In genomic region chr12:12941661-12942363, GRCm38 (mm10) we compare ENCODE assay signal across 8 mouse cellular contexts. TPM values are rescaled to one million over a fixed set of nuclear protein-coding genes. Genes with fewer than 3 reads are reported as not detected.
DNase-seq lines count a peak whose midpoint lies in the region; ATAC-seq and TF ChIP-seq lines count a peak whose summit lies in the region.

Mycn (minus strand) TSS chr12:12941914.

- no peak for TF ChIP-seq POLR2A in thymus, adult 2 months (IDR thresholded peaks at IDR 0.05; ENCODE audit: control insufficient read depth, extremely low read depth, insufficient read depth, low read length, poor library complexity)

- H3K4me3 ChIP-seq in embryonic facial prominence, embryonic 15.5 days (replicated peaks): peak within 1 kb of the TSS; percentile 71
- peak within 1 kb of the TSS; percentile 73 for H3K4me3 ChIP-seq in heart, embryonic 12.5 days
- H3K4me3 ChIP-seq in kidney, embryonic 16.5 days (ENCODE audit: low read length): peak within 1 kb of the TSS; percentile 88
- peak within 1 kb of the TSS; percentile 64 for H3K4me3 ChIP-seq in liver, embryonic 12.5 days
- peak within 1 kb of the TSS; percentile 89 for H3K4me3 ChIP-seq in neural tube, embryonic 12.5 days
- peak within 1 kb of the TSS; percentile 64 for H3K4me3 ChIP-seq in thymus, adult 2 months (ENCODE audit: control insufficient read depth, insufficient read depth, low read length)

- peak within 1 kb of the TSS; percentile 55 for H3K9ac ChIP-seq in embryonic facial prominence, embryonic 15.5 days
- peak within 1 kb of the TSS; percentile 89 for H3K9ac ChIP-seq in heart, embryonic 12.5 days
- peak within 1 kb of the TSS; percentile 88 for H3K9ac ChIP-seq in kidney, embryonic 16.5 days (replicated peaks; ENCODE audit: low read length)
- peak within 1 kb of the TSS; percentile 67 for H3K9ac ChIP-seq in liver, embryonic 12.5 days
- H3K9ac ChIP-seq in neural tube, embryonic 12.5 days: peak within 1 kb of the TSS; percentile 95

- peaks cover 3% of the 10 kb centered on the region; the same call in 1 of the 2 replicates for H3K27me3 ChIP-seq in embryonic facial prominence, embryonic 15.5 days
- no peaks in the 10 kb centered on the region for H3K27me3 ChIP-seq in heart, embryonic 12.5 days (replicated peaks)
- H3K27me3 ChIP-seq in kidney, embryonic 16.5 days (ENCODE audit: insufficient read depth, low read length): no peaks in the 10 kb centered on the region
- peaks cover 80% of the 10 kb centered on the region for H3K27me3 ChIP-seq in liver, embryonic 12.5 days (replicated peaks)
- no peaks in the 10 kb centered on the region for H3K27me3 ChIP-seq in neural tube, embryonic 12.5 days (replicated peaks)
- H3K27me3 ChIP-seq in thymus, adult 2 months (ENCODE audit: control insufficient read depth, insufficient read depth, low read length): peaks cover 9% of the 10 kb centered on the region

- H3K4me2 ChIP-seq in embryonic facial prominence, embryonic 15.5 days (replicated peaks): peak within 1 kb of the TSS; percentile 89
- H3K4me2 ChIP-seq in heart, embryonic 12.5 days: peak within 1 kb of the TSS; percentile 76
- peak within 1 kb of the TSS; percentile 77 for H3K4me2 ChIP-seq in kidney, embryonic 16.5 days (replicated peaks; ENCODE audit: low read depth, low read length)
- H3K4me2 ChIP-seq in liver, embryonic 12.5 days: peak within 1 kb of the TSS; percentile 87
- peak within 1 kb of the TSS; percentile 93 for H3K4me2 ChIP-seq in neural tube, embryonic 12.5 days (replicated peaks)

- WGBS in embryonic facial prominence, embryonic 15.5 days: under 1% methylated on average over 38 of the region's 38 CpGs
- 0% methylated on average over 38 of the region's 38 CpGs for WGBS in heart, embryonic 12.5 days
- WGBS in kidney, embryonic 16.5 days: 0% methylated on average over 34 of the region's 38 CpGs
- 0% methylated on average over 38 of the region's 38 CpGs for WGBS in liver, embryonic 12.5 days (ENCODE audit: insufficient replicate concordance)
- WGBS in neural tube, embryonic 12.5 days: 1% methylated on average over 38 of the region's 38 CpGs
- under 1% methylated on average over 37 of the region's 38 CpGs for WGBS in thymus, adult 2 months

- ATAC-seq in embryonic facial prominence, embryonic 15.5 days (ENCODE audit: insufficient number of reproducible peaks, low FRiP score, low TSS enrichment, low read depth): peak; percentile 67
- ATAC-seq in heart, embryonic 12.5 days (ENCODE audit: insufficient number of reproducible peaks, low FRiP score): peak; percentile 75
- ATAC-seq in kidney, embryonic 16.5 days (ENCODE audit: low FRiP score, low TSS enrichment): peak; percentile 74
- ATAC-seq in liver, embryonic 12.5 days: peak; percentile 69
- peak; percentile 77 for ATAC-seq in neural tube, embryonic 12.5 days (ENCODE audit: low FRiP score, low read depth)

- H3K27ac ChIP-seq in embryonic facial prominence, embryonic 15.5 days (replicated peaks): peak within 1 kb of the TSS; percentile 86
- H3K27ac ChIP-seq in heart, embryonic 12.5 days (ENCODE audit: poor library complexity, severe bottlenecking): peak within 1 kb of the TSS; percentile 85
- peak within 1 kb of the TSS; percentile 95 for H3K27ac ChIP-seq in kidney, embryonic 16.5 days (ENCODE audit: low read length)
- peak within 1 kb of the TSS; percentile 59; the same call in 1 of the 2 replicates for H3K27ac ChIP-seq in liver, embryonic 12.5 days
- H3K27ac ChIP-seq in neural tube, embryonic 12.5 days: peak within 1 kb of the TSS; percentile 95
- peak within 1 kb of the TSS; percentile 43; the same call in 1 of the 2 replicates for H3K27ac ChIP-seq in thymus, adult 2 months (ENCODE audit: control insufficient read depth, insufficient read depth, low read length)

- peak; percentile 30 to 39 for DNase-seq in urinary bladder, adult 18-20 months (ENCODE audit: low spot score in 2 of 2)
- no peak for DNase-seq in urinary bladder, adult 2 months (ENCODE audit: low spot score)
- peak; percentile 61 for DNase-seq in thymus, adult 2 months

- H3K9me3 ChIP-seq in embryonic facial prominence, embryonic 15.5 days (replicated peaks): no peaks in the 10 kb centered on the region
- no peaks in the 10 kb centered on the region for H3K9me3 ChIP-seq in heart, embryonic 12.5 days (replicated peaks)
- H3K9me3 ChIP-seq in kidney, embryonic 16.5 days (ENCODE audit: low read length): no peaks in the 10 kb centered on the region
- no peaks in the 10 kb centered on the region for H3K9me3 ChIP-seq in liver, embryonic 12.5 days (replicated peaks)
- no peaks in the 10 kb centered on the region for H3K9me3 ChIP-seq in neural tube, embryonic 12.5 days

- TF ChIP-seq CTCF in thymus, adult 2 months (IDR thresholded peaks at IDR 0.05; ENCODE audit: borderline replicate concordance, control insufficient read depth, extremely low read depth, insufficient read depth, low read length, poor library complexity): no peak

- no peaks in the 10 kb centered on the region for H3K36me3 ChIP-seq in embryonic facial prominence, embryonic 15.5 days
- H3K36me3 ChIP-seq in heart, embryonic 12.5 days: peaks cover 16% of the 10 kb centered on the region
- H3K36me3 ChIP-seq in kidney, embryonic 16.5 days (ENCODE audit: insufficient read depth, low read length): peaks cover 6% of the 10 kb centered on the region
- H3K36me3 ChIP-seq in liver, embryonic 12.5 days: peaks cover 9% of the 10 kb centered on the region
- H3K36me3 ChIP-seq in neural tube, embryonic 12.5 days: peaks cover 15% of the 10 kb centered on the region
- no peaks in the 10 kb centered on the region for H3K36me3 ChIP-seq in thymus, adult 2 months (ENCODE audit: control insufficient read depth, insufficient read depth, low read length)

- H3K4me1 ChIP-seq in embryonic facial prominence, embryonic 15.5 days: peaks cover 40% of the 10 kb centered on the region
- H3K4me1 ChIP-seq in heart, embryonic 12.5 days (replicated peaks): peaks cover 30% of the 10 kb centered on the region
- peaks cover 13% of the 10 kb centered on the region for H3K4me1 ChIP-seq in kidney, embryonic 16.5 days (ENCODE audit: insufficient read depth, low read length)
- peaks cover 24% of the 10 kb centered on the region; the same call in 1 of the 2 replicates for H3K4me1 ChIP-seq in liver, embryonic 12.5 days
- H3K4me1 ChIP-seq in neural tube, embryonic 12.5 days: peaks cover 17% of the 10 kb centered on the region
- peaks cover 43% of the 10 kb centered on the region for H3K4me1 ChIP-seq in thymus, adult 2 months (replicated peaks; ENCODE audit: control insufficient read depth, insufficient read depth, low read length)

RNA-seq across cellular contexts. Expression of gene Mycn, which starts in this region (rescaled TPM):
- polyA plus RNA-seq in urinary bladder, adult 2 months (2012; rRNA removed): 0.74 and 0.78 TPM in 2 replicates
- 26.8 and 27.6 TPM in 2 replicates for polyA plus RNA-seq in embryonic facial prominence, embryonic 15.5 days (2015; fragmentation: Nextera tagmentation; extraction: Ambion mirVana)
- 75.0 and 75.6 TPM in 2 replicates for polyA plus RNA-seq in heart, embryonic 12.5 days (2016; fragmentation: Nextera tagmentation; extraction: Ambion mirVana)
- polyA plus RNA-seq in kidney, embryonic 16.5 days (2015; fragmentation: Nextera tagmentation; extraction: Ambion mirVana): 74.8 and 77.9 TPM in 2 replicates
- polyA plus RNA-seq in liver, embryonic 12.5 days (2016; fragmentation: Nextera tagmentation; extraction: Ambion mirVana): 17.7 and 18.5 TPM in 2 replicates
- 95.7 and 98.7 TPM in 2 replicates for polyA plus RNA-seq in neural tube, embryonic 12.5 days (2016; fragmentation: Nextera tagmentation; extraction: Ambion mirVana)
- polyA plus RNA-seq in thymus, adult 2 months (2012; rRNA removed): 2.9 and 3.4 TPM in 2 replicates

Comparison
In these comparisons a context has a peak if more than half of its experiments do, and no peak if none do; other contexts are left out.
1. H3K27ac ChIP-seq: peak in every context shown above with its lines; median percentile 95 in kidney, embryonic 16.5 days; 95 in neural tube, embryonic 12.5 days; 86 in embryonic facial prominence, embryonic 15.5 days; 85 in heart, embryonic 12.5 days; 59 in liver, embryonic 12.5 days; 43 in thymus, adult 2 months.